Mouse (Mus musculus): Measurements from ENCODE around the gene Rai1. TPM values are rescaled to one million over a fixed set of nuclear protein-coding genes. Genes with fewer than 3 reads are reported as not detected.

Gene Rai1
- 6.5 TPM for polyA plus RNA-seq (2015; fragmentation: Illumina TruSeq; extraction: RNeasy Lipid Tissue Mini Kit (QIAGEN cat#74804); ENCODE audit: insufficient read depth, low replicate concordance)

GRCm38 (mm10) chr11:60104810-60105592 lies at the start of gene Rai1:
Gene Rai1 (plus strand): TSS chr11:60105013.

GRCm38 (mm10) chr11:60222469-60223236 lies 117.8 kb downstream of the Rai1 start, which contains the start of gene Srebf1:
Gene Srebf1 (minus strand): TSS chr11:60222581.

Other genes with a start within 250 kb of the Rai1 start
- gene Med9, start 156.8 kb upstream of the Rai1 start, polyA plus RNA-seq (2015; fragmentation: Illumina TruSeq; extraction: RNeasy Lipid Tissue Mini Kit (QIAGEN cat#74804); ENCODE audit: insufficient read depth, low replicate concordance) = 7.2 TPM
- gene Rasd1, start 140.1 kb upstream of the Rai1 start, polyA plus RNA-seq (2015; fragmentation: Illumina TruSeq; extraction: RNeasy Lipid Tissue Mini Kit (QIAGEN cat#74804); ENCODE audit: insufficient read depth, low replicate concordance) = 0.62 TPM
- gene Pemt, start 58.5 kb upstream of the Rai1 start, polyA plus RNA-seq (2015; fragmentation: Illumina TruSeq; extraction: RNeasy Lipid Tissue Mini Kit (QIAGEN cat#74804); ENCODE audit: insufficient read depth, low replicate concordance) = 0.90 TPM
- 19.8 TPM for gene Srebf1, start 117.6 kb downstream of the Rai1 start, polyA plus RNA-seq (2015; fragmentation: Illumina TruSeq; extraction: RNeasy Lipid Tissue Mini Kit (QIAGEN cat#74804); ENCODE audit: insufficient read depth, low replicate concordance)
- 21.1 TPM for gene Tom1l2, start 247.9 kb downstream of the Rai1 start, polyA plus RNA-seq (2015; fragmentation: Illumina TruSeq; extraction: RNeasy Lipid Tissue Mini Kit (QIAGEN cat#74804); ENCODE audit: insufficient read depth, low replicate concordance)
- 0.36 TPM for gene Drc3, start 248.3 kb downstream of the Rai1 start, polyA plus RNA-seq (2015; fragmentation: Illumina TruSeq; extraction: RNeasy Lipid Tissue Mini Kit (QIAGEN cat#74804); ENCODE audit: insufficient read depth, low replicate concordance)

Measured in spleen, adult 10 weeks (tissue).